Mouse (Mus musculus) cerebellum, adult 2 months (tissue): ENCODE measurements around the gene Cacng7.

Source experiments
- CTCF ChIP-seq: fragments of 200-500 bp; IDR thresholded peaks from 2 replicates; pipeline ENCODE4 v1.5.1; 2011; ENCODE audit warnings: low read depth, mild to moderate bottlenecking, control low read depth, low read length, moderate library complexity, borderline replicate concordance; ENCODE audit not compliant: insufficient read depth
- POLR2A ChIP-seq: fragments of 200-500 bp; IDR thresholded peaks from 2 replicates; pipeline ENCODE4 v1.6.1; 2011; ENCODE audit warnings: low read length, control low read depth, borderline replicate concordance; ENCODE audit not compliant: insufficient read depth

DNA sequence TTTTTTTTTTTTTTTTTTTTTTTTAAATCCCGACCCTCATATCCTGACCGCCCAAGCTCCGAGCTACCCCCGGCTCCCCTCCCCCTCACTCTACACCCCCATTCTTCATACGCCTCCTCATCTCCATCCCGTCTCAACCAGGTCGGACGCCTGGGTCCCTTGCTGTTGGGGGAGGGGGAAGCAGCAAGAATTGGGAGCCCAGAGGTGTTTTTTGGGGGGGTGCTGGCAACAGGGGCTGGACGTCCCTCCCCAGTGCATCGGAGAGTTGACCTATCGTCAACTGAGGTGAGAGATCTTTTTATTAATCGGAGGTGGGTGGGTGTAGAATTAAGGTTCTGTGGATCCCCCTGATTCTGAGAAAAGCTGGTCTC is 58.3 kb downstream of the Cacng7 start:
- TF ChIP-seq CTCF (no peak), POLR2A (no peak)
